Mouse (Mus musculus) skeletal muscle tissue, adult 2 months (tissue): ENCODE results near the gene Gpcpd1.
A peak's percentile ranks its signal among the peaks of the same experiment; 100 is the strongest.
"Not testable (repeated sequence)": the region's sequence is repeated elsewhere in the genome, so short reads cannot be mapped to it uniquely, and the experiment has no call there.

ENCODE experiments used
- DNase-seq: peaks from one replicate; pipeline ENCODE4 v3.0.0-alpha.2; 2012; ENCODE audit warnings: low read depth, low spot score

The Gpcpd1 gene

GRCm38 (mm10) chr2:132587240-132587779, at the start of gene Gpcpd1:
Gene Gpcpd1, minus strand, starts transcription at chr2:132587729.
- no peak for DNase-seq

- DNase-seq = no peak
Observed at GRCm38 (mm10) chr2:132636534-132636933, 49.0 kb upstream of the Gpcpd1 start.

GRCm38 (mm10) chr2:132628626-132629025, 41.1 kb upstream of the Gpcpd1 start:
- no peak for DNase-seq

- DNase-seq = no peak
Observed at GRCm38 (mm10) chr2:132623092-132623491, 35.6 kb upstream of the Gpcpd1 start.

GRCm38 (mm10) chr2:132617693-132618092, 30.2 kb upstream of the Gpcpd1 start:
- no peak for DNase-seq

- no peak for DNase-seq
Observed at GRCm38 (mm10) chr2:132613581-132614188, 26.2 kb upstream of the Gpcpd1 start.

- DNase-seq = no peak
Observed at GRCm38 (mm10) chr2:132611551-132612233, 24.2 kb upstream of the Gpcpd1 start.

GRCm38 (mm10) chr2:132607141-132608093, 19.9 kb upstream of the Gpcpd1 start:
- peak; percentile 38 for DNase-seq

- no peak for DNase-seq
Observed at GRCm38 (mm10) chr2:132605795-132606563, 18.4 kb upstream of the Gpcpd1 start.

GRCm38 (mm10) chr2:132604922-132605321, 17.4 kb upstream of the Gpcpd1 start:
- no peak for DNase-seq

- DNase-seq = no peak
Observed at GRCm38 (mm10) chr2:132603706-132604105, 16.2 kb upstream of the Gpcpd1 start.

- DNase-seq = no peak
Observed at GRCm38 (mm10) chr2:132601777-132602176, 14.2 kb upstream of the Gpcpd1 start.

- DNase-seq = no peak
Observed at GRCm38 (mm10) chr2:132600081-132600480, 12.6 kb upstream of the Gpcpd1 start.

GRCm38 (mm10) chr2:132599127-132599526, 11.6 kb upstream of the Gpcpd1 start:
- peak; percentile 77 for DNase-seq

GRCm38 (mm10) chr2:132597866-132598480, 10.4 kb upstream of the Gpcpd1 start:
- DNase-seq = no peak

- DNase-seq = peak; percentile 55
Observed at GRCm38 (mm10) chr2:132597226-132597625, 9.7 kb upstream of the Gpcpd1 start.

- DNase-seq = no peak
Observed at GRCm38 (mm10) chr2:132595601-132596235, 8.2 kb upstream of the Gpcpd1 start.

- no peak for DNase-seq
Observed at GRCm38 (mm10) chr2:132592126-132592525, 4.6 kb upstream of the Gpcpd1 start.

GRCm38 (mm10) chr2:132591579-132591978, 4.0 kb upstream of the Gpcpd1 start:
- DNase-seq = not testable (repeated sequence)

GRCm38 (mm10) chr2:132589906-132590538, 2.5 kb upstream of the Gpcpd1 start:
- DNase-seq = no peak
